Comparison of ENCODE assay signal across 8 mouse cellular contexts in the genomic region with DNA sequence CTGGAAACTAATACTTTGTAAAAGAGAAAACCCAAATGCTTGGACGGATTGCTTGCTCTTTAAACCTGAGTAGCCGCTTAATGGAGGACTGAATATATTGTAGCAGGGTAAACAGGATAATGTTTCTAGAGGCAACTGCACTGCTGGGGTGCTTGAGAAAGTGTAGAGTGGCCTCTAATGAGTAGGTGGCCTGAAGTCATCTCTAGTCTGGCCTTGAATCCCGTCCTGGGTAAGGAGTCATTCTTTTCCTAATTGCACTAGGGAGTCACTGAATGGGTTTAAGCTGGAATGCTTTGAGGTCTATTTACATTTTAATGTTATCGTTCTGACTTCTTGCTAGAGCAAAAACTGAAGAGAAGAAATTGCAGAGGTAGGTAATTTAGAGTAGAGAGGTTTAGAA. TPM values are rescaled to one million over a fixed set of nuclear protein-coding genes. Genes with fewer than 3 reads are reported as not detected.
DNase-seq lines count a peak whose midpoint lies in the region; ATAC-seq and TF ChIP-seq lines count a peak whose summit lies in the region.

No protein-coding gene starts in this region.

- no peak for TF ChIP-seq CTCF in layer of hippocampus, adult 2 months (conservative IDR thresholded peaks at IDR 0.05)
- TF ChIP-seq CTCF in cortical plate, adult 2 months (IDR thresholded peaks at IDR 0.05; ENCODE audit: extremely low read depth, insufficient read depth, low read length), result no peak
- TF ChIP-seq CTCF in hindbrain, postnatal 0 days (IDR thresholded peaks at IDR 0.05; ENCODE audit: low read depth), result no peak

- H3K27me3 ChIP-seq in hindbrain, postnatal 0 days (ENCODE audit: insufficient read depth, low read length), result no peaks in the 10 kb centered on the region
- no peaks in the 10 kb centered on the region for H3K27me3 ChIP-seq in myocyte (ENCODE audit: control insufficient read depth, insufficient read depth, insufficient read length)

- ATAC-seq in hindbrain, postnatal 0 days, result no peak

- H3K4me3 ChIP-seq in layer of hippocampus, adult 2 months, result peak overlapping the region; percentile 100
- H3K4me3 ChIP-seq in cortical plate, adult 2 months (ENCODE audit: insufficient read depth, low read length), result peak overlapping the region; percentile 79
- H3K4me3 ChIP-seq in hindbrain, postnatal 0 days (ENCODE audit: low read length), result peak overlapping the region; percentile 52
- peak overlapping the region; percentile 71 for H3K4me3 ChIP-seq in myocyte

- H3K79me2 ChIP-seq in myocyte (ENCODE audit: control insufficient read depth, insufficient read depth), result peaks cover 20% of the 10 kb centered on the region

- H3K36me3 ChIP-seq in hindbrain, postnatal 0 days (ENCODE audit: insufficient read depth, low read length), result peaks cover 9% of the 10 kb centered on the region; the same call in 1 of the 2 replicates
- H3K36me3 ChIP-seq in myocyte (ENCODE audit: control insufficient read depth, insufficient read depth), result peaks cover 10% of the 10 kb centered on the region

- TF ChIP-seq POLR2A in cortical plate, adult 2 months (IDR thresholded peaks at IDR 0.05; ENCODE audit: extremely low read depth, insufficient read depth, low read length), result no peak
- no peak for TF ChIP-seq POLR2A in myocyte (IDR thresholded peaks at IDR 0.05; ENCODE audit: insufficient read length, low read depth)

- peak overlapping the region; percentile 93 for H3K4me2 ChIP-seq in hindbrain, postnatal 0 days (ENCODE audit: low read depth, low read length)
- peak overlapping the region; percentile 96 for H3K4me2 ChIP-seq in myocyte (ENCODE audit: low read depth)

- H3K9me3 ChIP-seq in hindbrain, postnatal 0 days (ENCODE audit: low read length), result no peaks in the 10 kb centered on the region

- H3K4me1 ChIP-seq in cortical plate, adult 2 months (ENCODE audit: control insufficient read depth, insufficient read depth, low read length), result peaks cover 2% of the 10 kb centered on the region
- peaks cover 11% of the 10 kb centered on the region for H3K4me1 ChIP-seq in hindbrain, postnatal 0 days (ENCODE audit: insufficient read depth, low read length)

- WGBS in hindbrain, postnatal 0 days, result 6% methylated on average over 4 of the region's 4 CpGs

- peak overlapping the region; percentile 56 for H3K9ac ChIP-seq in hindbrain, postnatal 0 days (replicated peaks; ENCODE audit: low read length)

- no peak for DNase-seq in layer of hippocampus, adult 2 months (ENCODE audit: low spot score in 2 of 2)
- no peak for DNase-seq in layer of hippocampus, postnatal 25 days (ENCODE audit: extremely low spot score in 1 of 2, low spot score in 1 of 2)
- DNase-seq in hindbrain, postnatal 0 days (ENCODE audit: low spot score), result no peak
- DNase-seq in natural killer cell, adult 2 months (ENCODE audit: low spot score in 2 of 2), result no peak
- no peak for DNase-seq in gastrocnemius, postnatal 25 days
- no peak for DNase-seq in MN1 (ENCODE audit: low spot score)

- H3K27ac ChIP-seq in layer of hippocampus, adult 2 months, result peak overlapping the region; percentile 99
- no peak overlapping the region for H3K27ac ChIP-seq in cortical plate, adult 2 months (ENCODE audit: insufficient read depth, low read length)
- peak overlapping the region; percentile 26; the same call in 1 of the 2 replicates for H3K27ac ChIP-seq in hindbrain, postnatal 0 days

- H3ac ChIP-seq in myocyte (ENCODE audit: control insufficient read depth, insufficient read length), result peak overlapping the region; percentile 95

TF ChIP-seq in myocyte, 11 proteins besides CTCF, POLR2A, EP300 and RAD21:
- no peak for TF ChIP-seq REST (IDR thresholded peaks at IDR 0.05; ENCODE audit: insufficient read depth, insufficient read length)
TF ChIP-seq in myocyte: peak in this region for 0.

RNA-seq across cellular contexts. Expression of gene Zmat5, which starts 0.7 kb away (rescaled TPM):
- 10 to 100 TPM; 33.1 to 34.0 TPM for total RNA-seq in layer of hippocampus, adult 2 months (2021)
- total RNA-seq in layer of hippocampus, postnatal 25 days (2021), result 10 to 100 TPM; 30.1 to 37.1 TPM
- polyA plus RNA-seq in cortical plate, adult 2 months (2012; rRNA removed), result 48.1 and 52.6 TPM in 2 replicates
- 22.7 and 24.5 TPM in 2 replicates for total RNA-seq in hindbrain, postnatal 0 days (2014; rRNA removed)
- 56.5 and 58.5 TPM in 2 replicates for polyA plus RNA-seq in hindbrain, postnatal 0 days (2015; fragmentation: Nextera tagmentation; extraction: Ambion mirVana)
- polyA plus RNA-seq in myocyte (2012; fragmentation: generic; extraction: Trizol), result 57.4 TPM
- 10 to 100 TPM; 20.4 to 20.9 TPM for total RNA-seq in gastrocnemius, postnatal 25 days (2021)

RNA-seq across cellular contexts. Expression of gene Uqcr10, which starts 1.0 kb away (rescaled TPM):
- total RNA-seq in layer of hippocampus, adult 2 months (2021), result 100 to 1,000 TPM; 367 to 391 TPM
- 100 to 1,000 TPM; 391 to 441 TPM for total RNA-seq in layer of hippocampus, postnatal 25 days (2021)
- 1,122 and 1,215 TPM in 2 replicates for polyA plus RNA-seq in cortical plate, adult 2 months (2012; rRNA removed)
- total RNA-seq in hindbrain, postnatal 0 days (2014; rRNA removed), result 183 and 231 TPM in 2 replicates
- polyA plus RNA-seq in hindbrain, postnatal 0 days (2015; fragmentation: Nextera tagmentation; extraction: Ambion mirVana), result 1,048 and 1,063 TPM in 2 replicates
- polyA plus RNA-seq in myocyte (2012; fragmentation: generic; extraction: Trizol), result 1,278 TPM
- 1,000 to 10,000 TPM in 1 of 2 experiments, 100 to 1,000 TPM in 1; 996 to 1,016 TPM for total RNA-seq in gastrocnemius, postnatal 25 days (2021)

RNA-seq across cellular contexts. Expression of gene Cabp7, which starts 41.4 kb away (rescaled TPM):
- total RNA-seq in layer of hippocampus, adult 2 months (2021), result 100 to 1,000 TPM; 309 to 329 TPM
- 100 to 1,000 TPM; 255 to 273 TPM for total RNA-seq in layer of hippocampus, postnatal 25 days (2021)
- polyA plus RNA-seq in cortical plate, adult 2 months (2012; rRNA removed), result 29.8 and 54.4 TPM in 2 replicates
- total RNA-seq in hindbrain, postnatal 0 days (2014; rRNA removed), result 20.4 and 23.6 TPM in 2 replicates
- polyA plus RNA-seq in hindbrain, postnatal 0 days (2015; fragmentation: Nextera tagmentation; extraction: Ambion mirVana), result 2.9 and 3.3 TPM in 2 replicates
- 0.08 TPM for polyA plus RNA-seq in myocyte (2012; fragmentation: generic; extraction: Trizol)
- under 1 TPM; 0.64 to 0.80 TPM for total RNA-seq in gastrocnemius, postnatal 25 days (2021)

Comparison
In these comparisons a context has a peak if more than half of its experiments do, and no peak if none do; other contexts are left out.
1. RNA of gene Cabp7, which starts 41.4 kb away (total RNA-seq): 309 to 329 TPM in layer of hippocampus, adult 2 months and 255 to 273 TPM in layer of hippocampus, postnatal 25 days; 20.4 to 23.6 TPM in hindbrain, postnatal 0 days and 0.64 to 0.80 TPM in gastrocnemius, postnatal 25 days; every median in the first group is over 10 times any median in the second.
2. Peak in every context shown above with its lines, with median percentiles within 50 percentile points of each other: H3K4me3 ChIP-seq.